Mouse (Mus musculus) limb, embryonic 12.5 days (tissue): ENCODE measurements around the gene Ptprb. TPM values are rescaled to one million over a fixed set of nuclear protein-coding genes. Genes with fewer than 3 reads are reported as not detected.

ENCODE experiments used
- ATAC-seq: fragments of 200-750 bp; cut with Nextera tagmentation; 2 replicates; pipeline ENCODE4 v1.8.0; 2017; ENCODE audit warnings: low read depth, moderate TSS enrichment; ENCODE audit not compliant: insufficient number of reproducible peaks, insufficient read depth, low FRiP score, low TSS enrichment
- H3K27ac ChIP-seq: fragments of 300-500 bp; sonication (generic); 2 replicates; pipeline ENCODE4 v1.5.1; 2016; ENCODE audit warnings: mild to moderate bottlenecking, moderate library complexity
- H3K27me3 ChIP-seq: fragments of 300-500 bp; sonication (generic); 2 replicates; pipeline ENCODE4 v1.6.1; 2016; ENCODE audit warnings: mild to moderate bottlenecking, moderate library complexity
- H3K36me3 ChIP-seq: fragments of 300-500 bp; sonication (generic); 2 replicates; pipeline ENCODE4 v1.6.1; 2016; ENCODE audit warnings: mild to moderate bottlenecking, moderate library complexity
- H3K4me1 ChIP-seq: fragments of 300-500 bp; sonication (generic); replicated peaks from 2 replicates; pipeline ENCODE4 v1.6.1; 2016
- H3K4me2 ChIP-seq: fragments of 300-500 bp; sonication (generic); 2 replicates; pipeline ENCODE4 v1.6.1; 2016; ENCODE audit warnings: mild to moderate bottlenecking, moderate library complexity
- H3K4me3 ChIP-seq: fragments of 300-500 bp; sonication (generic); replicated peaks from 2 replicates; pipeline ENCODE4 v1.5.1; 2016; ENCODE audit warnings: mild to moderate bottlenecking
- H3K9ac ChIP-seq: fragments of 300-500 bp; sonication (generic); replicated peaks from 2 replicates; pipeline ENCODE4 v1.6.1; 2016; ENCODE audit warnings: mild to moderate bottlenecking, moderate library complexity
- H3K9me3 ChIP-seq: fragments of 300-500 bp; sonication (generic); 2 replicates; pipeline ENCODE4 v1.6.1; 2016; ENCODE audit warnings: mild to moderate bottlenecking, moderate library complexity
- WGBS: fragments of 180-500 bp; shearing (Covaris S2); methylation state at CpG from one replicate; pipeline ENCODE4 v1.1.7; 2016; 5-methylcytosine and 5-hydroxymethylcytosine counted together
- polyA plus RNA-seq: library from polyadenylated mRNA; unstranded; fragments of >200 nt; fragmentation: Nextera tagmentation; extraction: Ambion mirVana; gene quantifications from 2 replicates; pipeline ENCODE4 v1.2.1, GENCODE M21; 2016

Gene Ptprb
- polyA plus RNA-seq, 1 experiment from 2014 or later, result 2.2 TPM

DNA sequence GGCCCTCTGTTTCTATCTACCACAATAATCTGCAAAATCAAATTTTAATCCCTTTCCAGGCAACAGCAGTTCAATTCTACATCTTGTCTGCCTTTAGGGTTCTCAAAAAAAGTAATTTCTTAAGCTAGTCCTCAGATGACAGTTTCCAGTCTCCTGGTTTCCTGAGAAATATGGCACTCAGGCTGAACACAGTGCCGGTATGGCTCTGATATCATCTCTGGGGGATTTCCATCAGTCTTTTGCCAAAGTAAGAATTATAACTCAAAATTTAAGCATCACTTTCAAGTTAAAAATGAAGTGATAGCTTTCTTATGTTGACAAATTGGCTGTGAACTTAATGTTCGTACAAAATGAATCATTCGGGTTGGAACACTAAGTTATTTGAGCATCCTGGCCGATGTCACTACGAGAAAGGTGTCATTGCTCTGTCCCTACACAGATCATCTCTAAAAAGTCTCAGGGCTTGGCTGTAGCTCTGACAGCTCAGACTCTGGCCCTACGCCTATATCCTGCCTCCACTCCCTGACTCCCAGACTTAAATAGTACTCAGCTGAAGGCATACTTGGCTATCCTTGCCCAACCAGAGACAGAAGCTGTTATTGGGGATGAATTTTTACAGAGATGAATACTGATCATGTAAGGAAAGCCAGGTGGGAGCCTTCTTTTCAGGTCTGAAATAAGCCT lies 127.6 kb downstream of the Ptprb start:
- Histone ChIP-seq H3K27ac (no peak overlapping the region), H3K9me3 (no peaks in the 10 kb centered on the region), H3K4me1 (peaks cover 10% of the 10 kb centered on the region), H3K4me2 (no peak overlapping the region), H3K9ac (no peak overlapping the region), H3K36me3 (no peaks in the 10 kb centered on the region), H3K4me3 (no peak overlapping the region), H3K27me3 (no peaks in the 10 kb centered on the region)
- WGBS, result 85% methylated on average over 6 of the region's 6 CpGs
- no peak for ATAC-seq

DNA sequence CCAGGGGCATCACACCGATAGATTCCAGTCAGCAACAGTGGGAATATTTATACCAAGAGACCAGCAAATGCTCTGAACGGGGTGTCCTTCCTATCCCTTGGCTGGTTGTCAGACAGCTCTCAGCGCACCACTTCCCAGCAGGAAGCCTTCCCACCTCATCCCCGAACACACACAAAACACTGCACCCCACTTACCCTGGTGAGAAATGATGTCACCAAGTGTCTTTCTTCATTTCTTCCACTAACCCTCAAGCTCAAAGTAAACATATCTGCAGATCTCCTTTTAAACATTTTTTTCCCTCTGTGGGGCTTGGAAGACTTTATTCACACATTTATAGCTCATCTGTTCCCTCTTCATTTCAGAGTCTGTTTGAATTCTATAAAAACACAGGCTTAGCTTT lies 128.4 kb downstream of the Ptprb start:
- Histone ChIP-seq H3K4me3 (no peak overlapping the region), H3K4me1 (peaks cover 8% of the 10 kb centered on the region), H3K4me2 (no peak overlapping the region), H3K9me3 (no peaks in the 10 kb centered on the region), H3K9ac (no peak overlapping the region), H3K27ac (no peak overlapping the region), H3K36me3 (no peaks in the 10 kb centered on the region), H3K27me3 (no peaks in the 10 kb centered on the region)
- WGBS, result 74% methylated on average over 4 of the region's 4 CpGs
- ATAC-seq, result no peak

DNA sequence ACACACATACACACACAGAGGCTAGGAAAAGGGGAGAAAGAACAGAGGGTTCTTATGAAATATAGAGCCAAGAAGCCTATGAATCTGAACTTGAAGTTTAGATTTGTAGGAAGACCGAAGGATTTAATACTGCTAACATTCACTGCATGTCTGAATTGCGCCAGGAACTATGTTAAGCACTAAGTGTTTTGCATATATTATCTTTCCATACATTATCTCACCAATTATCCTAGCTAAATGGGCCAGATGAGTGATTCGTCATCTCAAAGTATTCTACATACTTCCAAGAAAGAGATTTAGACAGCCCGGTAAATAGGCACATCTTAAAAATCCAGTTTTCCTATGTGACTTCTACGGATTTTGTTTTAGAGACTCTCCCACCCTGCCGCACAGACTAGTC lies 129.7 kb downstream of the Ptprb start:
- Histone ChIP-seq H3K27me3 (no peaks in the 10 kb centered on the region), H3K36me3 (no peaks in the 10 kb centered on the region), H3K27ac (no peak overlapping the region), H3K4me3 (no peak overlapping the region), H3K9me3 (no peaks in the 10 kb centered on the region), H3K4me1 (peaks cover 8% of the 10 kb centered on the region), H3K9ac (no peak overlapping the region), H3K4me2 (no peak overlapping the region)
- no peak for ATAC-seq
- 91% methylated on average over 6 of the region's 6 CpGs for WGBS

DNA sequence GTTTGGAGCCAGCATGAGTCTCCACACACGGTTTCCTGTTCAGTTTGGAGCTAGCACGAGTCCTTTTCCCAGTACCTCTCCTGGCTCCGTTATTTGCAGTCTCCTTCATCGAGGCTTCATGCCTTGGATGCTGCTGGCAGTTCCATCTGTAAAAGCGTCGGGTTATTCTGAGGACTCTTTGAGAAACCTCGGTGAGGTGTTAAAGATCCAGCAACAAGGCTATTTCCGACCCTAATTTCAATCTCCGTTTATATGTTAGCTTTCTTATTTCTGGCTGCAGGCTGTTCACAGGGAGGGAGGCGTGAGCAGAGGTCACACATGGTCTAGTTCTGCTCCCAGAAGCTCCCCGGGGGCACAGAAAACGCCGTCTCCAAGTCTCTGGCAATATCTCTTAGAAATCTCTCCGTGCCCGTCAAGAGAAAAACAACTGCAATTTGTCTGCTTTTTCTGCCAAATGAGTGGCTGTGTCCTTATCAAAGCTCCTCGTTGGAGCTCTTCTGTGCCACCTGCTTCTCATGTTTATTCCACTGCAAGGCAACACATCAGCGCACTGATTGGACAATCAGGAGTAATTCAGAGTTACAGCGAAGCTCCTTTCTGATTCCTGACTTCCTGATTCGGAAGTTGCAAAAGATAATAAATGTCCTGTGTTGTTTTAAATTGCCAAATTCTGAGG lies 132.5 kb downstream of the Ptprb start:
- no peaks in the 10 kb centered on the region for H3K27me3 ChIP-seq
- peaks cover 14% of the 10 kb centered on the region for H3K4me1 ChIP-seq
- no peak overlapping the region for H3K9ac ChIP-seq
- 39% methylated on average over 19 of the region's 19 CpGs for WGBS
- no peaks in the 10 kb centered on the region for H3K36me3 ChIP-seq
- H3K27ac ChIP-seq, result no peak overlapping the region
- H3K9me3 ChIP-seq, result no peaks in the 10 kb centered on the region
- H3K4me3 ChIP-seq, result no peak overlapping the region
- H3K4me2 ChIP-seq, result no peak overlapping the region
- no peak for ATAC-seq

DNA sequence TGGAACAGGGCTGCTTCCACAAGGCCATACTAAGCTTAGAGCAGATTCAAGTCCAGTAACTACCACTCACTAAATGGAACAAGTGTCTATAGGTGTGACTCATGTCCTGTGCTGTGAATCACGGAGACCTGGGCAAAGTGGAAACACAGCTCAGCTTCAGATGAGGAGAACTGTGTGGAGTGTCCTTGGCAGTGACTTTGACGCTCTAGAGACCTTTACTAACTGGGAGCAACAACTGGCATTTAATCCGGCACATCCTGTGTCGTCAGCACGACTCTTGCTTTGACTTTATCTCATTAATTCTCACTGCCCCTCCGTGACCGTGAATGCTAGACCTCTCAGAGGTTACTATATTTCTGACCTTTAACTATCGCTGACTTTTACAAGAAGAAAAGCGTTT lies 135.5 kb downstream of the Ptprb start:
- no peak for ATAC-seq
- WGBS, result 17% methylated on average over 9 of the region's 9 CpGs

DNA sequence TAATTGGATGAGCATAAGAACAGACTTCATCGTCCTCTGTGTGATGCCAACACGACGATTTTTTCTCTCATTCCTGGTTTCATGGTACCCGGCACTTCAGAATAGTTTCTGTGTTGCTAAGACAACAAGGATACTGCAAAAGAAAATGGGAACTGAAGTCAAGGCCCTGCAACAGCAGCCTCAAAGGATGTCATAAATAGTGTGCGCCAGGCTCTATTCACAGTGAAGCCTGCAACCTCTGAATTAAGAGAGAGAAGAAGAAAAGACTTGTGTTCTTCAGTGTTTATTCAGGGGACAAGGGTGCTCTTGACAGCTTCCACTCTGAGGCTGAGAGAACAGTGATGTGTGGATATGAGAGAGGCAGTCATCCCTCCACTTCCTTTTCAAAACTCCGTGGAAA lies 140.8 kb downstream of the Ptprb start:
- Histone ChIP-seq H3K9me3 (peaks cover 11% of the 10 kb centered on the region; the same call in 1 of the 2 replicates), H3K4me2 (no peak overlapping the region), H3K4me3 (no peak overlapping the region), H3K27ac (no peak overlapping the region), H3K9ac (no peak overlapping the region), H3K36me3 (peaks cover 46% of the 10 kb centered on the region), H3K27me3 (no peaks in the 10 kb centered on the region), H3K4me1 (peaks cover 3% of the 10 kb centered on the region; the same call in 1 of the 2 replicates)
- WGBS, result 84% methylated on average over 6 of the region's 6 CpGs
- ATAC-seq, result no peak

More for the DNA sequence above, 135.5 kb downstream of the Ptprb start:
- Histone ChIP-seq H3K4me3 (no peak overlapping the region), H3K27ac (no peak overlapping the region), H3K4me1 (peaks cover 14% of the 10 kb centered on the region), H3K9me3 (peaks cover 11% of the 10 kb centered on the region; the same call in 1 of the 2 replicates), H3K36me3 (peaks cover 14% of the 10 kb centered on the region), H3K9ac (no peak overlapping the region), H3K27me3 (no peaks in the 10 kb centered on the region), H3K4me2 (no peak overlapping the region)

DNA sequence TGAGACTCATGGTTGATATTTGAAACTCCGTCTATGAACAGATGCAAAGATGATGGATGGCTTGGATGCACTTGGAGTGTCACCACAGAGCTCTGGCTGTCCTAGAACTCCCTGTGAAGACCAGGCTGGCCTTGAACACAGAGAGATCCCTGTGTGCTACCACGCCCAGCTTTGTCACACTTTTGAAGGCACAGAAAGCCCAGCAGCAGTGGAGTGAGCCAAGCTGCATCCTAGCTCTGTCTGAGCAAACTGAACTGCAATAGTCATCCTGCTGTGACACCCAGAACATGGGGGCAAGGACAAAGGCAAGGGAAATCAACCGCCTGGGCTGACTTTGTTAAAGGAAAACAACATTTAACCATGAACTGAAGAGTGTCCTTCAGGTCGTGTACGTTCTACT lies 141.4 kb downstream of the Ptprb start:
- peaks cover 46% of the 10 kb centered on the region for H3K36me3 ChIP-seq
- no peaks in the 10 kb centered on the region for H3K27me3 ChIP-seq
- peaks cover 12% of the 10 kb centered on the region; the same call in 1 of the 2 replicates for H3K9me3 ChIP-seq
- no peak overlapping the region for H3K9ac ChIP-seq
- H3K4me2 ChIP-seq, result no peak overlapping the region
- no peak for ATAC-seq
- H3K4me1 ChIP-seq, result no peaks in the 10 kb centered on the region
- 73% methylated on average over 4 of the region's 5 CpGs for WGBS
- H3K27ac ChIP-seq, result no peak overlapping the region
- H3K4me3 ChIP-seq, result no peak overlapping the region

DNA sequence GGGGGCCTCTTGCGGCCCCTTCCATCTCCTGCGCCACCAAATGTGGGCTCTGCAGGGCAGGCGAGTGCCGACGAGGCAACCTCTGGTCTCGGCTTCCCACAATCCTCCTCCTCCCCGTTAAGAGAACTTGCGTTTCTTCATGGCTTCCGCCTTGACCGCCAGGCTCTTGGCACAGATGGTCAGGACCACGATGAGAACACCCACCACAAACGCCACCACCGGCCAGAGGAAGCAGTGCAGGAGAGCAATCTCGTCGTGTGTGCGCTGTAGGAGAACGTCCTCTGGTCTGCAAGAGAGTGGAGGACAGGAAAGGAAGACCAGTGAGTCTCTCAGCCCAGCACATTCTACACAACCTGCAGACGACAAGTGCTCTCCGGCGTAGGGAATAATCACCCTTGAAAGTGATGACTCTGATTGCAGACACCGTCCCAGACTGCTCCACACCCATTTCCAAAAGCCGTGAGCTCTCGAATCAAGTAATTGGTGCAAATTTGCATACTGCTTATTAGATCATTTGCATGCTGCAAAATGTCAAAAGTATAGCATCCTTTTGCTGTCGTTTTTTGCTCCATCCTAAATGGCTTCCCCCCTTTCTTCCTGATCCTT lies 142.9 kb downstream of the Ptprb start:
- ATAC-seq, result no peak
- Histone ChIP-seq H3K4me1 (no peaks in the 10 kb centered on the region), H3K9me3 (peaks cover 17% of the 10 kb centered on the region; the same call in 1 of the 2 replicates), H3K9ac (no peak overlapping the region), H3K27me3 (no peaks in the 10 kb centered on the region), H3K4me3 (no peak overlapping the region), H3K36me3 (peaks cover 46% of the 10 kb centered on the region), H3K4me2 (no peak overlapping the region), H3K27ac (no peak overlapping the region)
- 71% methylated on average over 24 of the region's 24 CpGs for WGBS

DNA sequence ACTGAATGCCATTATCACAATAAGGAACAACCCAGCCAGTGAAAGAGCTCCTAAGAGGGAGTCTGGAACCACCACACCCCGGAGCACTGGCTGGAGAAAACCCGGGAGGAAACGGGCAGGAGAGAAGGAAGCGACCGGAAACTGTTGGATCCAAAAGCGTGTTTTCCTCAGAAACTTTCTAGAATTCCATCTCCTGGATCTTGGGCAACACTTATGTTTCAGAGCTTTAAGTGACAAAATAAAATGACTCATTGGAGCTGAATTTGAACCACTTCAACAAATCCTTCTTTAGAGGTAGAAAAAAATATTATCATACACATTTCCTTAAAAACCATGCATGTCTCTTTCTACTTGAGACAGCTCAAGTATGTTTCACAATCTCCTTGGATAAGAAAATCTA lies 145.7 kb downstream of the Ptprb start:
- Histone ChIP-seq H3K4me1 (no peaks in the 10 kb centered on the region), H3K27me3 (no peaks in the 10 kb centered on the region), H3K9ac (no peak overlapping the region), H3K27ac (no peak overlapping the region), H3K9me3 (peaks cover 12% of the 10 kb centered on the region; the same call in 1 of the 2 replicates), H3K4me3 (no peak overlapping the region), H3K4me2 (no peak overlapping the region), H3K36me3 (peaks cover 39% of the 10 kb centered on the region)
- WGBS, result 88% methylated on average over 6 of the region's 6 CpGs
- no peak for ATAC-seq

DNA sequence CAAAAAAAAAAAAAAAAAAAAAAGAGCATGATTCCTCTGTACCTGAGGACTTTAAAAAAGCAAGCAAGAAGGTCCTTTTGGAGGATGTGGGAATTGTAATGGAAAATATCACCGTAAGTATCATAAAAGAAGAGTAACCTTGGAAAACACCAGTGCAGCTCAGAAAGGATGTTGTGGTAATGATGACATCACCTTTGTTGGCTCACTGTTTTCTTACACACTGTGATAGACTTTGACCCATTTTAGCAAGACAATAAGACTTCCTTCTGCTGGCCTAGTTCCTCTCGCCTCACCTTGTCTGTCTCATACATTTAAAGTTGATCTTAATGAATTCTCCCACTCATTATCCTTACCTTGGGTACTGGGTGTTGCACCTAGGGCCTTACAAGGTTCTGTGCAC lies 147.2 kb downstream of the Ptprb start:
- Histone ChIP-seq H3K4me2 (no peak overlapping the region), H3K27ac (no peak overlapping the region), H3K36me3 (peaks cover 33% of the 10 kb centered on the region), H3K9me3 (peaks cover 12% of the 10 kb centered on the region; the same call in 1 of the 2 replicates), H3K4me3 (no peak overlapping the region), H3K27me3 (no peaks in the 10 kb centered on the region), H3K9ac (no peak overlapping the region), H3K4me1 (no peaks in the 10 kb centered on the region)
- WGBS, result 91% methylated on average over 2 of the region's 2 CpGs
- ATAC-seq, result no peak

DNA sequence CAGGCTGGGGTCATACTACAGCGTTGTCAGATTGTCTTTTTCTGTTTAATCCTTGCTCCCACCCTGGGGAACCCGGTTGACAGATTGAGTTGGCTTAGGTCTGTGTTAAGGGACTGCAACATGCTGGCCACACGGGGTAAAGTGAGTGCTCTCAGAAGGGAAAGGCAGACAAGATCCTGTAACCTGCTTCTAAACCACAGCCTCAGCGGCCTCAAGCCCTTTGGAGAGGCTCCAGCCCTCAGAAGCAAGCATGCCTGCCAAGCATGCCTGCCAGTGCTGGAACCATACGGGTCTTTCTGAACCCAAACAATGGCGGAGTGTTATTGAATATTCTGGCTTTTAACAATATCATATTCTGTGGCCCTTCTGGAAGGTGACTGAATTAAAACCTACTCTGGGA lies 149.6 kb downstream of the Ptprb start:
- no peak overlapping the region for H3K4me2 ChIP-seq
- H3K9me3 ChIP-seq, result peaks cover 18% of the 10 kb centered on the region; the same call in 1 of the 2 replicates
- ATAC-seq, result no peak
- H3K9ac ChIP-seq, result no peak overlapping the region
- no peak overlapping the region for H3K27ac ChIP-seq
- peaks cover 39% of the 10 kb centered on the region for H3K36me3 ChIP-seq
- no peak overlapping the region for H3K4me3 ChIP-seq
- no peaks in the 10 kb centered on the region for H3K4me1 ChIP-seq
- H3K27me3 ChIP-seq, result no peaks in the 10 kb centered on the region
- WGBS, result 88% methylated on average over 6 of the region's 6 CpGs
